Mouse (Mus musculus) lung, postnatal 0 days (tissue): ENCODE measurements around the gene Anxa3.

Experiments
- CTCF ChIP-seq: IDR thresholded peaks from 2 replicates; pipeline ENCODE4 v1.5.1; 2016; ENCODE audit warnings: antibody characterized with exemption, mild to moderate bottlenecking
- EP300 ChIP-seq: IDR thresholded peaks from 2 replicates; pipeline ENCODE4 v1.6.1; 2016; ENCODE audit warnings: antibody characterized with exemption, mild to moderate bottlenecking, control low read depth

DNA sequence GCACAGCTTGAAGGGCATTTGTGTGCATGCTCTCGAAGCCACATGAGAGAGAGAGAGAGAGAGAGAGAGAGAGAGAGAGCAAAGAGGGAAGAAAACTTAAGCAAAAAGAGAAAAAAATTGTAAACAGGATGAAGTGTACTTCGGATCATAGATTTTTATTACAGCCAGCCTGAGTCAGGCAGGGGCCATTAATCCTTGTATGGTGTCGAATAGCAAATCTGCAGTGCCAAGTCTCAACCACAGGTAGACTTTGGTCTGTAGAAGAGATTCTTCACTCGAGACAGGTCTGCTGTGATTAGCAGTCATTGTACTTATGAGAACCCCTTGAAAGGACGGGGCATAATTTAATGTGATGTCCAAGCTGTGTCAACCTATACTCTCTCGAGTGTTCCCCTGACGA lies 35.5 kb upstream of the Anxa3 start:
- TF ChIP-seq EP300 (no peak), CTCF (no peak)
